Mouse (Mus musculus): Measurements from ENCODE around the gene Cbx7. TPM values are rescaled to one million over a fixed set of nuclear protein-coding genes. Genes with fewer than 3 reads are reported as not detected.

Gene Cbx7
- total RNA-seq (2021), result 10 to 100 TPM; 15.4 to 18.4 TPM
- long read RNA-seq, experiment 1, partial matches to known transcripts, result 0 of 11 reads
- long read RNA-seq, experiment 1, other reads (novel, unspliced or antisense), result 9 of 11 reads
- long read RNA-seq, experiment 2, partial matches to known transcripts, result 8 of 12 reads
- long read RNA-seq, experiment 2, other reads (novel, unspliced or antisense), result 0 of 12 reads

DNA sequence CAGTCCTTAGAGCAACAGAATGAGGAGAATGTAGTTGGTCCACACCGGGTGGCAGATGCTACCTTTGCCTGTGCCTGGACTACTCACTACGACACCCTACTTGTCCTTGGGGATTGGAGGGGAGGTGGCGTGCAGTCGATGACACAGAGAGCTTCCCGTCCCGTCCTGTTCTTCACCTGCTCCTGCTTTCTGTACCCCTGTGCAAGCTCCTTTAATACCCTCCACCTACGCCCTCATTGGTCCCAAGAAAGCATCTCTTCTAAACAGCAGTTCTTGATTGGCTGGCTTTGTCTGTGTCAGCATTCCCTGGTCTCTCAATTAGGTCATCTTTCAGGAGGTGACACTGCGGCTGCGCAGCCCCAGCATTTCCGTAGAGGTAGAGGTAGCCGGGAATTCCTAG is at the start of gene Cbx7:
Gene Cbx7, minus strand, starts transcription at position 180 of the 400 bp plus-strand sequence.
- no peak for DNase-seq (ENCODE audit: low spot score in 2 of 2)

DNA sequence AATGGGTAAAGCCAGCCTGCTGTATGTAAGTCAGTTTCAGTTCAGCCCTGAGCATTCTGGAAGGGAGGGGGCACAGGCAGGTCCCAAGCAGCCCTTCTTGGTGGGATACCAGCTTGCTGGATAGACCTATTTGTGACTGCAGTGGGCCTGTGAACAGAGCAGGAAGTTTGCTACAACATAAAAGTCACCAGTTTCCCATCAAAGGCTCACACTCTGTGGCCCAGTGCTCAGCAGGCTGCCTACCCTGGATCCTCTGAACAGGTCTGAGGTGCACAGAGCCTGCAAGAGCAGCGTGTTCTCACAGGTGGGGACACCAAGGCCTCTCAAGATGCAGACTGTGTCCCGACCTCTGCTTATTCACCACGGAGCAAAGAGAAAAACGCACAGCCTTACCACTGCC is 49.6 kb upstream of the Cbx7 start:
- no peak for DNase-seq (ENCODE audit: low spot score in 2 of 2)

DNA sequence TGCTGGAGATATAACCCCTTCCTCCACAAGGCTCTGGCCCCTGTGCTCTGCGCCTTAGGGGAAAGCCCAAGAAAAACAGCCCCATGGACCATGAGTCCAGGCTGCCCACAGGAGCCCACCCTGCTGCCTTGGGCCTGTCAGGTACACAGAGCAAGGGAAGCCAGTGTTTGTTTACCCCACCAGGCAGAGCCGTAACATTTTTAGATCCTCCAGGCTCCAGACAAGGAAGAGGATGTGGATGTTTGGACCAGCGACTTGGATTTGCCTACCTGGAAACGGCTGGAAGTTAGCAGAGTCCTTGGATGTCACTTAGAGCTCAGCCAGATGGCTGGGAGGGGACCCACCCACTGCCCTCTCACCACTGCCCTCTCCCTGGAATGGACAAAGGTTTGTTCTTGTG is 48.7 kb upstream of the Cbx7 start:
- no peak for DNase-seq (ENCODE audit: low spot score in 2 of 2)

DNA sequence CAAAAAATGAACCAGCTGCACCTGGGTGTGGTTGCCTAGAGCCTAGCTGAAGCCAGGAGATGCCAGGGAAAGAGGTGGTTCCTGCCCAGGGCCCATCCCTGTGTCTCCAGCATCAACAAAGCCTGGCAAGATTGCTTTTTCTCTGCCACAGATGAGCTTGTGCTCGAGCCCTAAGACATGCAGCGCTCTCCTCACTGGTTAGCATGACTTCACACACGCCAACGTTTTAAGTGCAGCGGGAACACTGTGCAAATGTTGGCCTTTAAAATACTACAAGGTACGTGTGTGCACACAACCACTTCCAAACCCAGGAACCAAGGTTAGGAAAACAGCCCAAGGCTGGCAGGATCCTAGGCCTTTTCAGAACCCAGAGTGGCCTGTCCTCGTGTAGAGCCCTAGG is 48.3 kb upstream of the Cbx7 start:
- no peak for DNase-seq (ENCODE audit: low spot score in 2 of 2)

DNA sequence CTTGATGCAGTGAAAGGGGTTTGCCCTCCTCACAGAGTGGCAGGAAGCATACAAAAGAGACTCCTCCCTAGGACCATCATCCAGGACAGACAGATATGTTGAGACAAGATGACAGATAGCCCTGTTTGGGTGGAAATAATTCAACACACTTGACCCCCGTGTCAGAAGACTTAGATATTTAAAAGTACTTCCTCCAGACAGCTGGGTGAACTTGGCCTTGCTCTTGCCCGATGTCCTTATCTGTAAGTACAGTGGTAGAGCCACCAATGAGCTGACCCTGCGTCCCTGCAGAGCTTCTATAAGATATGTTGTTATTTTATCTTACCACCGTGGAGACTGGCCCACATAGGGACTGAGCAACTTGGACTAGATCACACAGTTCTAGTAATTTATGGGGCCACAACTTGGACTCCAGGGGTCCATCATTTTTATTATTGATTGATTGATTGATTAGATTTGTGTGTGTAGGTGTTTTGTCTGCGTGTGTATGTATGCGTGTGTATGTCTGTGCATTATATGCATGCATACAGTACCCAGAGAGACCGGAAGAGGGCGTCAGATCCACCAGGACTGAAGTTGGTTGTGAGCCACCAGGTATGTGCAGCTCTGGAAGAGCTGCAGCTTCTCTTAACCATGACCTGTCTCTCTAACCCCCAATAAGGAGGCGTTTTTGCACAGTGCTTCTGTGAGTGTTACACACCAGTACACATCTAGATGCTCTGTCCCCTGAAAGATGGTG is 45.8 kb upstream of the Cbx7 start:
- no peak for DNase-seq (ENCODE audit: low spot score in 2 of 2)

DNA sequence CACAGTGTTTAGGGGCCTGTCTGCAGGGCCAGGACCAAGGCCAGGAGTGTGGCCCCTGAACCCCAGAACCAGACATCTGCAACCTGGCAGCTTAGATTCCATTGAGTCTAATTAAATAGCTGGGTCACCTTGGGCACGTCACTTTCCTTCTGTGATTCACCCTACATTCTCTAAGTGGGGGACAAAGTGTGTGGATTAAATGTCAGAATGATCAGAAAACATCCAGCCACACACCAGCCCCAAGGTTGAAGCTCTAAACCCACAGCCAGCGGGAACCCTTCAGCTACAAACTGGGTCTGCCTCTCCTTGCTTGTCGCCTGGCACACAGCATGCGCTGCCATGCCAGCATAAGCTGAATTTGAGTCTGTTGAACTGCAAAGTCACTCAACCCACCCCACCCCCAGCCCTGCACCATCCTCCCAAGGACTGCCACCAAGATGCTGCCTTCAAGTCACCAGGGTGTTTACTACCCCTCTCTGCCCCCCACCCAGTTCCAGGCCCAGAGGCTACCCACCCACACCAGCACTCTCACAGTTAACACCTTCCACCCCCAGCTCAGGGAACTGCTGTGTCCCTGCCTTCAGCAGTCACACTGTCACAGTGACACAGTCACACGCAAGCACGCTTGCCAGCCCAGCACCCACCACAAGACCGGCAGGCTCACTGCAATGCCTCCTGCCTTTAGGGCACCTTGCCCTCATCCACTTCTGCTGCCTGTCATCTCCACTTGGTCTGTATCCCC is 44.5 kb upstream of the Cbx7 start:
- DNase-seq (ENCODE audit: low spot score in 2 of 2), result no peak

DNA sequence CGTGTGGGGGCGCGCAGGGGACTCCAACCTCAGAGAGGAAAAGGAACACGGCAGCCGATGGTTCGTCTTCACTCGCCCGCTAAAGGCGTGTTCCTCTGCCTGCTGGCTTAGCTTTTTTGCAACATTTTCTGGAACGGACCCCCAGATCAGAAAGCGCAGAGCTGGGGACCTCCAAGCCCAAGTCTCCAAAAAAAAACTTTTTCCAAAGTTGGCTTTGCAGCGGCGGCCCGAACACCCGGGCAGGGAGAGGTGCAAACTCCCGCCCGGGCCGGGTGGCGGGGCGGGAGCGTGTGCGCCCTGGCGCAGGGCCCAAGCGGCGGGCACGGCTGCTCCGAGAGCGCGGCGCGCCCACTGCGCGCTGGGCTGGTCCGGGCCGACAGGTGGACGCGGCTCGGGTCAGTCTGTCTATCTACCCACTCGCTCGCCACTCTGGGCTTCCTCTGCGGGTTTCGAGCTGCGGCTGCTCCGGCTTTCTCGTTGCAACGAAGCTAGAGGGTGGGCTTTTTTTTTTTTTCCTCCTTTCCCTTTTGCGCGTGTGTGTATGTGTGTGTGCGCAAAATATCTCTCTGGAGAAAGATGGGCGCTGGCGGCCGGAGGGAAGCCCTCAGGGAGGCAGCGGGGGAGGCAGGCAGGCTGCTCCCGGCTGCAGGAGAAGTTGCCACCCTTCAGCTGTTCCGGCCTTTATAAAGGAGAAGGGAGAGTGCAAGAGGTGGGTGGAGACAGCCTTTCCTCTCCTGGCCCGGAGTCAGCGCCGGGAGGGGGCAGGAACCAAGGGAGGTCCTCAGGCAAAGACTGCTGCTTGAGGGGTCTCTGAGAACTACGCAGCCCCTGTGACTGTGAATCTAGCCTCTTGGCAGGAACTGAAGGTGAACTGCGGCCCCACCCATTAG is 43.6 kb upstream of the Cbx7 start, which contains the start of gene Pdgfb:
Gene Pdgfb, minus strand, starts transcription at position 657 of the 890 bp plus-strand sequence.
- no peak for DNase-seq (ENCODE audit: low spot score in 2 of 2)

DNA sequence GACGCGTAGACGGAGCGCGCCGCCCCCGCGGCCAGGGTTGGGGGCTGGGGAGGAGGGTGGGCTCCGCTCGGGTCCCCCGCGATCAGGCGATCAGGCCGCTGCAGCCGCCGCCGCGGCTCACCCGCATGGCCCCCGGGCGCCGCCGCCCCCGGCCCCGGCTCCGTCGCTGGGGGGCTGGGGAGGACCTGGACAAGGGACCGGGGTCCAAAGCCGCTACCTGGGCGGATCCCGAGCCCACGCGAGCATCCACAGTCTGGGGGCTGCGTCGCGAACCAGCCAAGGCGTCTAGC is 43.1 kb upstream of the Cbx7 start:
- no peak for DNase-seq (ENCODE audit: low spot score in 2 of 2)

DNA sequence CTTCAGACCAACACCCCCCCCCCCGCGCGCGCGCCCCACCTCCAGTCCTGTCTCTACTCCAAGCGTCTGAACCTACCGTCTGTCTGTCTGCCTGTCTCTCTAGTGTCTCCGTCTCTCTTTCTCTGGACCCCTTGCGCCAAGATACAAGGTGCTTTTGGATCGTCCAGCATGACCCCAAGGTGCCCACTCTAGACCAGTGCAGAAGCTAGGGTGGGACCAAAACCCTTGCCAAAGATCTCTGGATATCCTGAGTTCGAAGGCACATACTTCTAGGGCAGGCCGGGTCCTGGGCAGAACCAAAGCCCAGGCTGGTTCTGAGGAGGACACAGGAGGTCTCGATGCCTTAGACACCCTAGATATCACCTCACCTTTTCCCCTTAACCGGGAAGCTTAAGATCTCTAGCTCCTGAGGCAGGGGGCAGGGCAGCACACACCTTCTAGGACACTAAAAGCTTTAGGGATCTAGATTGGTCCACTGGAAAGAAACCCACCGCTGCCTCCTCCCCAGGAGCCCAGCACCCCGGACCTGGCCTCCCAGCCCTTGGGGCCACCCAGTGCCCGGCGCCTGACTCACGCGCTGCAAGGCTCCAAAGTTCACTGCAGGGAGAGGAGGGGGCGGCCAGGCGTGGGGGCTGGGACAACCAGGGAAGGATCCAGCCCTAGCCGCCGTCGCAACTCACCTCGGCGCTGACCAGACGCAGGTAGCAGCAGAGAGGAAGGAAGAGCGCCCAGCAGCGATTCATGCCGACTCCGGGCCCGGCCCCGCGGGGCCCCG is 42.5 kb upstream of the Cbx7 start:
- DNase-seq (ENCODE audit: low spot score in 2 of 2), result no peak

DNA sequence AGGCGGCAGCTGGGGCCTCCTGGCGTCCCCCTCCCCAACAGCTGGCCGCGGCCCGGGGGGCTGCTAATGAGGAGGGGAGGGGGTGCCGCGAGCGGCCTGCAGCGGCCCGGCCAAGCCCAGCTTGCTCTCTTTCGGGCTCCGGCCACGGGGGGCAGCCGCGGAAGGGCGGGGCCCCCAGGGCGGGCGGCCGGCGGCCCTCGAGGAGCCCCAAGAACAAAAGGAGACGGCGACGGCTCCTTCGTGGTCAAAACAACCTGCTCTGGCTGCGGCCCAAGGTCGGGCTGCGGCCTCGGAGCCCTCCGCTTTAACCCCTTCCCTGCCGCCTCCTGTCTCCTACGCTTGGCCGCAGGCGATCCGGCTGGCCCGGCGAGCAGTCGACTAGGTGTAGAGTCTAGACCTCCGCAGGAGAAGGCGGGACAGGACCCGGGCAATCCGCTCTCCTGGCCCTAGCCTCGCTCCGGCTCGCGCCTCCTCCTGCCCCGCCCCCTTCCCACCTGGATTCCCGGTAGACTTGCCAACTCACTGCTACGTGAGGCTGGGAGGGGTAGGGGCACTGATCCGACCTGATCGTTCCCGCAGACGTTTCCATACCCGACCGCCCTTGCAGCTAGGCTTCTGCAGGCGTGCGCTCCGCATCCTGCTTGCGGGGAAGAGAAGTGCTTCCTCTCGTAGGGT is 41.7 kb upstream of the Cbx7 start:
- no peak for DNase-seq (ENCODE audit: low spot score in 2 of 2)

DNA sequence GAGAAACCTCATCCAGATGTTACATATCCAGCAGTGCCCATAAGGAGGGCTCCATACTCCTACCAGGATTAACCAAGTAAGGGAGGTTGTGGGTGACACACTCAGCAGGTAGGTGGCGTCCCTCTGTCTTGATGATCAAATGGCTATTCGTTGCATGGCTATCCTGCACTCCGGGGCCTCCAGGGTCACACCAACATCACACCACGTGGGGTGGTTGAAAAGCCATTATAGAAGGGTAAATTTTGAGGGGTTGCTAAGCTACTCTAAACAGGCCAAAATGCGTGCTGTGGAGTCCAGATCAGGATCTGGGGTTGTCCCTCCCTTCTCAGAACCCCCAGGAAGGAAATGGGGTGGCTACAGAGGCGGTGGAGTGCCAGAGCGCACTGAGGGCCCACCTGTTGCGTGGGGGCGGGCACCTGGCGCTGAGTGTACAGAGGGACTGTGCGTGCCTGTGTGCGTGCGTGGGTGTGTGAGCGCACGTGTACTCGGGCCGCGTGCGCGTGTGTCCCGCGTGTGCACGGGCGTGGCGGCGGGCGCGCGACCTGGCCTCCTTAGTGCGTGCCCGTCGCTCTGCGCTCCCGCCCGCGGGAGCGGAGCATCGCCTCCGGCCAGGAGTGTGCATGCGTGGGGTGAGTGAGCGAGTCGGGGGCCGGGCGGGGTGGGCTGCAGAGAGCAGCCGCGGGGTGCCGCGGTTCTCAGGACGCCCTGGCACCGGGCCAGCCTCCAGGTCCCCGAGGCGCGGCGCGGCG is 41.0 kb upstream of the Cbx7 start:
- no peak for DNase-seq (ENCODE audit: low spot score in 2 of 2)

DNA sequence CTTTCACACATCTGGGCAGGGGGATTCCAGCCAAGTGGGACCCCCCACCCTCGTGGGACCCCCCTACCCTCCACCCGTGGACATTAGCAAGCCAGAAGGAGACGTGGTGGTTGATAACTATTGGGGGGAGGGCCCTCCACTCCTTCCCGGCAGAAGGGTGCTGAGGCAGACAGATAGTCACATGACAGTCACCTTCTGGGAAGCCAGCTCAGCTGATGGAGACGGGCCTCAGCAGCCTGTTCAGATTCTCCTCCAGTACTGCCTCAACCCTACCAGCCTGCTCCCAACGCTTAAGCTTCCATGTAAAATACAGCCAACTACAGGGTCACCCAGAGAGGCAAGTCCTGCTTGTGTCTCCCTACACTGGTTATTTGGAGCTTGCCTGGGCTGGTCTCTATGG is 40.3 kb upstream of the Cbx7 start:
- DNase-seq (ENCODE audit: low spot score in 2 of 2), result no peak

DNA sequence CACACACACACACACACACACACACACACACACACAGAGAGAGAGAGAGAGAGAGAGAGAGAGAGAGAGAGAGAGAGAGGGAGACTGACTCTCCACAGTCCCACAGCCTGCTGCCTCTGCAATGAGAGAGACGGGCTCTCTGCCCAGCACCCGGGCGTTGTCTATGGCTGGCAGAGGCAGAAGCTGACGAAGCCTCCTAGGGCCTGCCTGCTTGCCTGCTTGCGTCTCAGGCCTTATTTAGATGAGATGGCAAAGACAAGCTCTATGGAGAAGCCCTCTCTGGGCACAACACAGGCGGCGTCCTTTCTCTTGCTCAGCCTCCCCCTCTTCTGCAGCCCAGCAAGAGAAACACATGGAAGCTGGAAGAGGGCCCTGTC is 39.3 kb upstream of the Cbx7 start:
- DNase-seq (ENCODE audit: low spot score in 2 of 2), result no peak

DNA sequence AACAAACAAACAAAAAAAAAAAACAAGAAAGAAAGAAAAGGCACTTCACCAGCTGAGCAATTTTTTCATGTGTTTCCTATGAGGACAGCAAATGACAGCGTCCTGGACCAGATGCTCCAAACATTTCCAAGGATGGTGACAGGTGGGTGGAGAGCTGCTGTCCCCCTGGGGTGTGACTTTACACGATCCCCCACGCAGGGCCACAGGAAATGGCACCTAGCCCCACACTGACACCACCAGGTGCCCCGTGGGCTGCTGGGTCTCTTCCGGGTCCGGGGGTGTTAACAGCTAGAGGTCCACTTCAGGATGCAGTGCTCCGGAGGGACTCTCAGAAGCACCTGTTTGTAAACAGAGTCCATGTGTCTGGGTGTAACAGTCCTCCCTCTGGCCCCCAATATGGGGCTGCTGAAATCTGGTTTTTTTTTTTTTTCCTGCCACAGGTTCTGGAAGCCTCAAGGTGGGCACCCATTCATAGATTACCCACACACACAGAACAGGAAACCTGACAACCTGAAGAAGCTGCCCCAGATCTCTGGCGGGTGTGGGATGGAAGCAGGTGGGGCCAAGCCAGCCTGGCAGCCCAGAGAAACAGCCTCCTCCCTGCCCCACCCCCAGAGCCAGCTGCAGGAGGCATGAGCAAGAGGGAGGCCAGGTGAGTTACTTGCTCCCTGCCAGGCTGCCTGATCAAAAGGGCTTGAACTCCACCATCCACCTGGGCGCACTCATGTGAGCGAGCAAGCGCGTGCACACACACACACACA is 38.7 kb upstream of the Cbx7 start:
- DNase-seq (ENCODE audit: low spot score in 2 of 2), result no peak

DNA sequence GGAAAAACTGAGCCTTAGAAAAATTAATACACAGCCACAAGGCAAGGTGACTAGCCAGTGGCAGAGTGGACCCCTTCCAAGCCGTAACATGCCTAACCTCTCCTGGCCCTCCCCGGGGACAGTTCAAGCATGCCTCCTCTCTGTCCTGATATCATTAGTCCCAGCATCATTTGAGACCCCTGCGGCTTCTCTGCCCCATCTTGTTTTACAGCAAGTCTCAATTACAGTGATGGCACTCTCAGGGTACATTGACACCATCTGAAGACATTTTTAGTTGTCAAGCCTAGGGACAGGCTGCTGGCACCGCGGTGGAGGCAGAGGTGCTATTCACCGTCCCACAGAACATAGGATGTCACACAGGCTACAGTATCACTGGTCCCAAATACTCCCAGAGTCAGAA is 37.5 kb upstream of the Cbx7 start:
- DNase-seq (ENCODE audit: low spot score in 2 of 2), result no peak

DNA sequence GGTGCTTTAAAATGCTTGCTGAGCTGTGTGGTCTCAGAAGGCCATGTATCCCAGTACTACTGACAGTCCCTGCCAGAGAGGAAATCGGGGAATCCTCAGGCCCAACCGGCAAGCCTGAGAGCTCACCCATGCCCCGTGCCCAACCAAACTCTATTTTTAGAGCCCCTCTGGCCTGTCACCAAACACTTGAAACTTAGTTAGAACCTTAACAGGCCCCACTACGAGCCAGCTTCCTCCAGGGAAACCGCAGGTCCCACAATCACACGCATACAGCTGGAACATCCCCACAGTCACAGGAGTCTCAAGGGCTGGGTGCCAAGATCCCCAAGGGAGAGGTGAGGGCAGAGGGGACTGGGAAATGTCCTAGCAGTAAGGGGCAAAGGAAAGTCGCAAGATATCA is 35.2 kb upstream of the Cbx7 start:
- DNase-seq (ENCODE audit: low spot score in 2 of 2), result no peak

DNA sequence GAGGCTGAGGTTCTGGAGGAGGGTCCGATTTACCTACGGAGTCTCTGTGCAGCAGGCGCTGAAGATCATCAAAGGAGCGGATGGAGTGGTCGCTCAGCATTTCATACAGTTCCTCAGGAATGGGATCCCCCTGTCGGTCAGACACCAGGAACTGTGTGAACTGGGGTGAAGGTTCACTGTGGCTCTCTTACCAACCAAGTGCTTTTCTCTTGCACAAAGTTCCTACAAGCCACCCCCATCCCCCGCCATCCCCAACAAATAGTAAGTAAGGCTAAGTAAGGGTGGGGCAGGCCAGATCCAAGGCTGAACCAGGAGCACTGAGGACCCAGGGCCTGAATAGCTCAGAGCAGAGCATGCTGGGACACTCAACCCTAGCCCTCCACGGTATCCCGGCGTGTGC is 34.5 kb upstream of the Cbx7 start:
- DNase-seq (ENCODE audit: low spot score in 2 of 2), result no peak

DNA sequence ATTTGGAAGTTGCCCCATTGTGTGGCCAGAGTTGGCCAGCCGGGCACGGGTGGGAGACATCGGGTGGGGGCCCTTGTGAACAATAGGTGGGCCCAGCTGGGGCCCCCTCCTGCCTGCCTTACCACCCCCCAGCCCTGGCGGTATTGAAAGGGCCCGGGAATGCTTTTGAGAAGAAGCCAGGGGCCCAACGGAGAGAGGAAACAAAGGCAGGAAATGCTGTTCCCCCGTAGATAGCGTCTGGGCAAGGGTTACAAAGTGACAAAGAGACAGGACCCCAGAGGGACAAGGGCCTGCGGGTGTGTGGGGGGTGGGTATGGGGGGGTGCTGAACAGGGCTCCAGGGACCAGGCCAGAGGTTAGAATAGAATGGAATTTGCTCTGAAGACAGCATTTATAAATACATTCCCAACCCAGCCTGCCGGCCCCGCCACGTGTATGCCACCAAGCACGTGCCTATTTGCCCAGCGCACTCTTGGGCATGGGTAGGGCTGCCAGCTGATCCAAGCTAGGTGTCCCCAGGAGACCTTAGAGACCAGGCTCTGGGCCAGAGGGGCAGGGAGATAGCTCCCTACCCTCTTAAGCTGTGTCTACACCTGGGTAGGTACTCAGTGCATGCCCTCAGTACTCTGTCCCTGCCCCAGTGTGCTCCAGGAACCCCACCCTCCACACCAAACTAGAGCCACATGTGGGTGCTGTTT is 33.9 kb upstream of the Cbx7 start:
- DNase-seq (ENCODE audit: low spot score in 2 of 2), result no peak

Measured in adrenal gland, postnatal 4 days (tissue).